10 mouse cellular contexts compared by ENCODE assay signal in genomic region chr4:142051883-142052282, GRCm38 (mm10). TPM values are rescaled to one million over a fixed set of nuclear protein-coding genes. Genes with fewer than 3 reads are reported as not detected.
DNase-seq lines count a peak whose midpoint lies in the region; ATAC-seq and TF ChIP-seq lines count a peak whose summit lies in the region.
"Not testable (repeated sequence)": the region's sequence is repeated elsewhere in the genome, so short reads cannot be mapped to it uniquely, and the experiment has no call there.
"Had no signal": no experiment of that assay in that cellular context is flagged by ENCODE, and none has a peak within 500 bp of the region (broad histone marks: within the 10 kb centered on the region; RNA-seq: fewer than 3 reads in every experiment).

No protein-coding gene starts in this region.

- H3K27me3 ChIP-seq in E14TG2a.4 (ENCODE audit: insufficient read depth, low read length); heart, embryonic 12.5 days (replicated peaks); kidney, embryonic 16.5 days (ENCODE audit: insufficient read depth, low read length); limb, embryonic 12.5 days; lung, embryonic 15.5 days; stomach, embryonic 15.5 days (replicated peaks): not testable (repeated sequence)
- H3K27me3 ChIP-seq in liver, embryonic 12.5 days (replicated peaks): peaks cover 17% of the 10 kb centered on the region

- H3K9me3 ChIP-seq in E14TG2a.4 (ENCODE audit: low read length); heart, embryonic 12.5 days (replicated peaks); kidney, embryonic 16.5 days (ENCODE audit: low read length); limb, embryonic 12.5 days; liver, embryonic 12.5 days (replicated peaks); lung, embryonic 15.5 days; stomach, embryonic 15.5 days: not testable (repeated sequence)

- peak; percentile 57 for DNase-seq in kidney, adult 11 months

- peaks cover 94% of the 10 kb centered on the region for H3K4me1 ChIP-seq in E14TG2a.4 (replicated peaks; ENCODE audit: low read depth, low read length)
- peaks cover 55% of the 10 kb centered on the region for H3K4me1 ChIP-seq in heart, embryonic 12.5 days (replicated peaks)
- H3K4me1 ChIP-seq in kidney, embryonic 16.5 days (ENCODE audit: insufficient read depth, low read length): peaks cover 56% of the 10 kb centered on the region
- H3K4me1 ChIP-seq in limb, embryonic 12.5 days (replicated peaks): peaks cover 26% of the 10 kb centered on the region
- peaks cover 88% of the 10 kb centered on the region for H3K4me1 ChIP-seq in liver, embryonic 12.5 days
- peaks cover 11% of the 10 kb centered on the region; the same call in 1 of the 2 replicates for H3K4me1 ChIP-seq in lung, embryonic 15.5 days
- H3K4me1 ChIP-seq in stomach, embryonic 15.5 days: peaks cover 27% of the 10 kb centered on the region

- TF ChIP-seq CTCF in E14TG2a.4 (conservative IDR thresholded peaks at IDR 0.05; ENCODE audit: low read length): not testable (repeated sequence)

- WGBS in heart, embryonic 12.5 days: 84% methylated on average over 6 of the region's 6 CpGs
- WGBS in kidney, embryonic 16.5 days: 78% methylated on average over 6 of the region's 6 CpGs
- 81% methylated on average over 6 of the region's 6 CpGs for WGBS in limb, embryonic 12.5 days
- 73% methylated on average over 6 of the region's 6 CpGs for WGBS in liver, embryonic 12.5 days (ENCODE audit: insufficient replicate concordance)
- 73% methylated on average over 6 of the region's 6 CpGs for WGBS in lung, embryonic 15.5 days
- 71% methylated on average over 6 of the region's 6 CpGs for WGBS in stomach, embryonic 15.5 days

- H3K9ac ChIP-seq in heart, embryonic 12.5 days; kidney, embryonic 16.5 days (replicated peaks; ENCODE audit: low read length); limb, embryonic 12.5 days (replicated peaks); liver, embryonic 12.5 days; lung, embryonic 15.5 days; stomach, embryonic 15.5 days: not testable (repeated sequence)

- not testable (repeated sequence) for H3K27ac ChIP-seq in heart, embryonic 12.5 days (ENCODE audit: poor library complexity, severe bottlenecking); limb, embryonic 12.5 days; lung, embryonic 15.5 days
- peak overlapping the region; percentile 73 for H3K27ac ChIP-seq in kidney, embryonic 16.5 days (ENCODE audit: low read length)
- H3K27ac ChIP-seq in liver, embryonic 12.5 days: 0 out of 2 replicates have a peak overlapping the region, but pooled peaks have one; percentile 79
- H3K27ac ChIP-seq in stomach, embryonic 15.5 days: peak overlapping the region; percentile 28; the same call in 1 of the 2 replicates

- peak overlapping the region; percentile 29; the same call in 1 of the 2 replicates for H3K4me2 ChIP-seq in heart, embryonic 12.5 days
- not testable (repeated sequence) for H3K4me2 ChIP-seq in kidney, embryonic 16.5 days (replicated peaks; ENCODE audit: low read depth, low read length); stomach, embryonic 15.5 days
- peak overlapping the region; percentile 47 for H3K4me2 ChIP-seq in limb, embryonic 12.5 days
- peak overlapping the region; percentile 42 for H3K4me2 ChIP-seq in liver, embryonic 12.5 days
- H3K4me2 ChIP-seq in lung, embryonic 15.5 days: peak overlapping the region; percentile 12

- peak overlapping the region; percentile 20; the same call in 1 of the 2 replicates for H3K4me3 ChIP-seq in E14TG2a.4 (replicated peaks; ENCODE audit: low read length)
- H3K4me3 ChIP-seq in heart, embryonic 12.5 days; kidney, embryonic 16.5 days (ENCODE audit: low read length); limb, embryonic 12.5 days (replicated peaks); liver, embryonic 12.5 days; lung, embryonic 15.5 days; stomach, embryonic 15.5 days (replicated peaks): not testable (repeated sequence)

- H3K36me3 ChIP-seq in E14TG2a.4 (ENCODE audit: insufficient read depth, low read length); heart, embryonic 12.5 days; kidney, embryonic 16.5 days (ENCODE audit: insufficient read depth, low read length); limb, embryonic 12.5 days; liver, embryonic 12.5 days; lung, embryonic 15.5 days; stomach, embryonic 15.5 days: not testable (repeated sequence)

- ATAC-seq in heart, embryonic 12.5 days (ENCODE audit: insufficient number of reproducible peaks, low FRiP score); kidney, embryonic 16.5 days (ENCODE audit: low FRiP score, low TSS enrichment); limb, embryonic 12.5 days (ENCODE audit: insufficient number of reproducible peaks, insufficient read depth, low FRiP score, low TSS enrichment, low read depth); liver, embryonic 12.5 days; lung, embryonic 15.5 days (ENCODE audit: borderline replicate concordance, extremely low read depth, low FRiP score, low TSS enrichment); stomach, embryonic 15.5 days (ENCODE audit: insufficient read depth, low FRiP score, low read depth): not testable (repeated sequence)

RNA-seq across cellular contexts. Expression of gene Tmem51, which starts 32.2 kb away (rescaled TPM):
- 28.3 and 29.6 TPM in 2 replicates for polyA plus RNA-seq in heart, embryonic 12.5 days (2016; fragmentation: Nextera tagmentation; extraction: Ambion mirVana)
- polyA plus RNA-seq in kidney, embryonic 16.5 days (2015; fragmentation: Nextera tagmentation; extraction: Ambion mirVana): 41.6 and 42.7 TPM in 2 replicates
- polyA plus RNA-seq in limb, embryonic 12.5 days (2016; fragmentation: Nextera tagmentation; extraction: Ambion mirVana): 16.9 and 17.1 TPM in 2 replicates
- 14.0 and 15.5 TPM in 2 replicates for polyA plus RNA-seq in liver, embryonic 12.5 days (2016; fragmentation: Nextera tagmentation; extraction: Ambion mirVana)
- 21.8 and 23.1 TPM in 2 replicates for polyA plus RNA-seq in lung, embryonic 15.5 days (2015; fragmentation: Nextera tagmentation; extraction: Ambion mirVana)
- polyA plus RNA-seq in stomach, embryonic 15.5 days (2015; fragmentation: Nextera tagmentation; extraction: Ambion mirVana): 62.4 and 64.8 TPM in 2 replicates
- polyA plus RNA-seq: C2C12, G1E had no signal

RNA-seq across cellular contexts. Expression of gene Fhad1, which starts 37.0 kb away (rescaled TPM):
- polyA plus RNA-seq in heart, embryonic 12.5 days (2016; fragmentation: Nextera tagmentation; extraction: Ambion mirVana): 3.9 and 4.8 TPM in 2 replicates
- polyA plus RNA-seq in kidney, embryonic 16.5 days (2015; fragmentation: Nextera tagmentation; extraction: Ambion mirVana): 0.74 and 1.0 TPM in 2 replicates
- polyA plus RNA-seq in limb, embryonic 12.5 days (2016; fragmentation: Nextera tagmentation; extraction: Ambion mirVana): 1.4 and 1.8 TPM in 2 replicates
- 0.61 and 0.96 TPM in 2 replicates for polyA plus RNA-seq in liver, embryonic 12.5 days (2016; fragmentation: Nextera tagmentation; extraction: Ambion mirVana)
- 1.7 TPM in 2 replicates for polyA plus RNA-seq in lung, embryonic 15.5 days (2015; fragmentation: Nextera tagmentation; extraction: Ambion mirVana)
- 2.0 and 2.7 TPM in 2 replicates for polyA plus RNA-seq in stomach, embryonic 15.5 days (2015; fragmentation: Nextera tagmentation; extraction: Ambion mirVana)
- polyA plus RNA-seq: G1E had no signal
